Mouse (Mus musculus): Measurements from ENCODE around the gene Smim17.

The Smim17 gene

GRCm38 (mm10) chr7:6397996-6398975 lies at the start of gene Smim17:
TSS of gene Smim17 (plus strand) at chr7:6398715.
- peak; percentile 65 for DNase-seq (ENCODE audit: low read depth, low spot score)

- DNase-seq (ENCODE audit: low read depth, low spot score) = no peak
Observed at GRCm38 (mm10) chr7:6358121-6358520, 40.4 kb upstream of the Smim17 start.

- DNase-seq (ENCODE audit: low read depth, low spot score) = peak; percentile 55
Observed at GRCm38 (mm10) chr7:6358937-6359590, 39.5 kb upstream of the Smim17 start.

- DNase-seq (ENCODE audit: low read depth, low spot score) = no peak
Observed at GRCm38 (mm10) chr7:6360477-6361060, 37.9 kb upstream of the Smim17 start.

- DNase-seq (ENCODE audit: low read depth, low spot score) = no peak
Observed at GRCm38 (mm10) chr7:6361756-6362155, 36.8 kb upstream of the Smim17 start.

- DNase-seq (ENCODE audit: low read depth, low spot score) = peak; percentile 98
Observed at GRCm38 (mm10) chr7:6362268-6363046, 36.1 kb upstream of the Smim17 start.

- DNase-seq (ENCODE audit: low read depth, low spot score) = peak; percentile 98
Observed at GRCm38 (mm10) chr7:6363047-6363488, 35.4 kb upstream of the Smim17 start, which contains the start of gene Zfp78. TSS of gene Zfp78 (plus strand) at chr7:6363280.

GRCm38 (mm10) chr7:6364761-6365160 lies 33.8 kb upstream of the Smim17 start:
- peak; percentile 94 for DNase-seq (ENCODE audit: low read depth, low spot score)

- DNase-seq (ENCODE audit: low read depth, low spot score) = no peak
Observed at GRCm38 (mm10) chr7:6367185-6367584, 31.3 kb upstream of the Smim17 start.

GRCm38 (mm10) chr7:6368146-6368545 lies 30.4 kb upstream of the Smim17 start:
- DNase-seq (ENCODE audit: low read depth, low spot score) = peak; percentile 82

- DNase-seq (ENCODE audit: low read depth, low spot score) = peak; percentile 35
Observed at GRCm38 (mm10) chr7:6369460-6369859, 29.1 kb upstream of the Smim17 start.

GRCm38 (mm10) chr7:6372993-6373392 lies 25.5 kb upstream of the Smim17 start:
- no peak for DNase-seq (ENCODE audit: low read depth, low spot score)

GRCm38 (mm10) chr7:6378441-6378840 lies 20.1 kb upstream of the Smim17 start:
- DNase-seq (ENCODE audit: low read depth, low spot score) = no peak

GRCm38 (mm10) chr7:6381431-6381830 lies 17.1 kb upstream of the Smim17 start:
- peak; percentile 42 for DNase-seq (ENCODE audit: low read depth, low spot score)

- peak; percentile 99 for DNase-seq (ENCODE audit: low read depth, low spot score)
Observed at GRCm38 (mm10) chr7:6383044-6383455, 15.5 kb upstream of the Smim17 start, which contains the start of gene Zfp28. TSS of gene Zfp28 (plus strand) at chr7:6383295.

GRCm38 (mm10) chr7:6384011-6384410 lies 14.5 kb upstream of the Smim17 start:
- no peak for DNase-seq (ENCODE audit: low read depth, low spot score)

GRCm38 (mm10) chr7:6386995-6387394 lies 11.5 kb upstream of the Smim17 start:
- DNase-seq (ENCODE audit: low read depth, low spot score) = no peak

- DNase-seq (ENCODE audit: low read depth, low spot score) = no peak
Observed at GRCm38 (mm10) chr7:6388971-6389370, 9.5 kb upstream of the Smim17 start.

GRCm38 (mm10) chr7:6389449-6389848 lies 9.1 kb upstream of the Smim17 start:
- peak; percentile 29 for DNase-seq (ENCODE audit: low read depth, low spot score)

- peak; percentile 97 for DNase-seq (ENCODE audit: low read depth, low spot score)
Observed at GRCm38 (mm10) chr7:6410043-6410442, 11.5 kb downstream of the Smim17 start, which contains the start of gene Gm20715. TSS of gene Gm20715 (plus strand) at chr7:6410277.
